Mouse (Mus musculus): ENCODE measurements around the gene Gm47955. TPM values are rescaled to one million over a fixed set of nuclear protein-coding genes. Genes with fewer than 3 reads are reported as not detected.
"Not testable (repeated sequence)": the region's sequence is repeated elsewhere in the genome, so short reads cannot be mapped to it uniquely, and the experiment has no call there.

Gm47955 gene
- total RNA-seq (2021) = not detected
- long read RNA-seq, experiment 1 = 0 reads
- long read RNA-seq, experiment 2 = 0 reads

GRCm38 (mm10) chr1:82959870-82960385 lies at the start of gene Gm47955:
Gene Gm47955 (plus strand): TSS chr1:82960286.
- TF ChIP-seq CTCF (IDR thresholded peaks at IDR 0.05) = no peak
- DNase-seq (ENCODE audit: extremely low spot score in 1 of 2, low spot score in 2 of 2) = no peak
- Histone ChIP-seq H3K27ac (no peak within 1 kb of the TSS), H3K4me3 (no peak within 1 kb of the TSS)
- intact Hi-C loops (cut with DNase I) = no loop called here

GRCm38 (mm10) chr1:82913025-82913424 lies 47.1 kb upstream of the Gm47955 start, which contains the start of gene A030005L19Rik:
Gene A030005L19Rik (plus strand): TSS chr1:82913325.
- no peak within 1 kb of the TSS for H3K27ac ChIP-seq
- TF ChIP-seq CTCF (IDR thresholded peaks at IDR 0.05) = peak; percentile 9
- intact Hi-C loops (cut with DNase I) = no loop called here
- no peak for DNase-seq (ENCODE audit: extremely low spot score in 1 of 2, low spot score in 2 of 2)
- H3K4me3 ChIP-seq = no peak within 1 kb of the TSS

- intact Hi-C loops (cut with DNase I) = not testable (repeated sequence)
Measured at GRCm38 (mm10) chr1:82913434-82913833, 46.7 kb upstream of the Gm47955 start.

GRCm38 (mm10) chr1:82924650-82925049 lies 35.4 kb upstream of the Gm47955 start, which contains the start of gene A030014E15Rik:
Gene A030014E15Rik (plus strand): TSS chr1:82924917.
- intact Hi-C loops (cut with DNase I) = no loop called here
- Histone ChIP-seq H3K4me3 (no peak within 1 kb of the TSS), H3K27ac (no peak within 1 kb of the TSS)
- no peak for DNase-seq (ENCODE audit: extremely low spot score in 1 of 2, low spot score in 2 of 2)
- no peak for TF ChIP-seq CTCF (IDR thresholded peaks at IDR 0.05)

More at GRCm38 (mm10) chr1:82913434-82913833, 46.7 kb upstream of the Gm47955 start:
- not testable (repeated sequence) for H3K27ac ChIP-seq; H3K4me3 ChIP-seq; DNase-seq (ENCODE audit: extremely low spot score in 1 of 2, low spot score in 2 of 2)

GRCm38 (mm10) chr1:82930558-82930957 lies 29.5 kb upstream of the Gm47955 start:
- DNase-seq (ENCODE audit: extremely low spot score in 1 of 2, low spot score in 2 of 2); intact Hi-C loops (cut with DNase I); H3K27ac ChIP-seq; H3K4me3 ChIP-seq: not testable (repeated sequence)

- H3K4me3 ChIP-seq; DNase-seq (ENCODE audit: extremely low spot score in 1 of 2, low spot score in 2 of 2); intact Hi-C loops (cut with DNase I); H3K27ac ChIP-seq: not testable (repeated sequence)
Measured at GRCm38 (mm10) chr1:82931326-82931725, 28.8 kb upstream of the Gm47955 start, which contains the start of gene Gm6217. Gene Gm6217 (minus strand): TSS chr1:82931399.

GRCm38 (mm10) chr1:82938666-82939065 lies 21.4 kb upstream of the Gm47955 start:
- TF ChIP-seq CTCF (IDR thresholded peaks at IDR 0.05) = no peak
- intact Hi-C loops (cut with DNase I) = no loop called here
- DNase-seq (ENCODE audit: extremely low spot score in 1 of 2, low spot score in 2 of 2) = no peak
- Histone ChIP-seq H3K27ac (no peak overlapping the region), H3K4me3 (no peak overlapping the region)

GRCm38 (mm10) chr1:82942505-82942904 lies 17.6 kb upstream of the Gm47955 start:
- intact Hi-C loops (cut with DNase I); H3K27ac ChIP-seq; DNase-seq (ENCODE audit: extremely low spot score in 1 of 2, low spot score in 2 of 2); H3K4me3 ChIP-seq: not testable (repeated sequence)

- H3K27ac ChIP-seq; H3K4me3 ChIP-seq; DNase-seq (ENCODE audit: extremely low spot score in 1 of 2, low spot score in 2 of 2); intact Hi-C loops (cut with DNase I): not testable (repeated sequence)
Measured at GRCm38 (mm10) chr1:82943295-82943694, 16.8 kb upstream of the Gm47955 start, which contains the start of gene A030003K21Rik. Gene A030003K21Rik (minus strand): TSS chr1:82943388.

- intact Hi-C loops (cut with DNase I); DNase-seq (ENCODE audit: extremely low spot score in 1 of 2, low spot score in 2 of 2); H3K4me3 ChIP-seq; H3K27ac ChIP-seq: not testable (repeated sequence)
Measured at GRCm38 (mm10) chr1:82946029-82946428, 14.1 kb upstream of the Gm47955 start.

GRCm38 (mm10) chr1:82948601-82949000 lies 11.5 kb upstream of the Gm47955 start:
- intact Hi-C loops (cut with DNase I) = no loop called here
- H3K4me3 ChIP-seq = no peak overlapping the region
- no peak for TF ChIP-seq CTCF (IDR thresholded peaks at IDR 0.05)
- H3K27ac ChIP-seq = no peak overlapping the region
- no peak for DNase-seq (ENCODE audit: extremely low spot score in 1 of 2, low spot score in 2 of 2)

GRCm38 (mm10) chr1:82955913-82956312 lies 4.2 kb upstream of the Gm47955 start, which contains the start of gene Gm7544:
Gene Gm7544 (minus strand): TSS chr1:82956013.
- DNase-seq (ENCODE audit: extremely low spot score in 1 of 2, low spot score in 2 of 2); H3K27ac ChIP-seq; H3K4me3 ChIP-seq; intact Hi-C loops (cut with DNase I): not testable (repeated sequence)

GRCm38 (mm10) chr1:82966413-82966812 lies 6.3 kb downstream of the Gm47955 start:
- intact Hi-C loops (cut with DNase I) = no loop called here
- no peak for DNase-seq (ENCODE audit: extremely low spot score in 1 of 2, low spot score in 2 of 2)

More at GRCm38 (mm10) chr1:82966413-82966812, 6.3 kb downstream of the Gm47955 start:
- no peak for TF ChIP-seq CTCF (IDR thresholded peaks at IDR 0.05)
- no peak overlapping the region for H3K27ac ChIP-seq
- H3K4me3 ChIP-seq = no peak overlapping the region

Data from left cerebral cortex, adult 2 months (tissue).